Mouse (Mus musculus) lung, embryonic 14.5 days (tissue): Measurements from ENCODE around the gene Kdm5c. TPM values are rescaled to one million over a fixed set of nuclear protein-coding genes. Genes with fewer than 3 reads are reported as not detected.

Experiments used
- ATAC-seq: fragments of 200-750 bp; cut with Nextera tagmentation; 2 replicates; pipeline ENCODE4 v1.8.0; 2017; ENCODE audit warnings: mild to moderate bottlenecking, moderate TSS enrichment, moderate library complexity; ENCODE audit not compliant: insufficient read depth
- DNase-seq: peaks from one replicate; pipeline ENCODE4 v3.0.0-alpha.2; 2015
- H3K27ac ChIP-seq: fragments of 300-500 bp; sonication (generic); 2 replicates; pipeline ENCODE4 v1.5.1; 2014; ENCODE audit warnings: low read depth, mild to moderate bottlenecking, moderate library complexity
- H3K27me3 ChIP-seq: fragments of 300-500 bp; sonication (generic); 2 replicates; pipeline ENCODE4 v1.6.1; 2014; ENCODE audit warnings: low read length, control low read depth; ENCODE audit not compliant: insufficient read depth
- H3K36me3 ChIP-seq: fragments of 300-500 bp; sonication (generic); 2 replicates; pipeline ENCODE4 v1.6.1; 2014; ENCODE audit warnings: control low read depth; ENCODE audit not compliant: insufficient read depth
- H3K4me1 ChIP-seq: fragments of 300-500 bp; sonication (generic); 2 replicates; pipeline ENCODE4 v1.6.1; 2014; ENCODE audit warnings: antibody characterized with exemption, control low read depth; ENCODE audit not compliant: insufficient read depth
- H3K4me2 ChIP-seq: fragments of 300-500 bp; sonication (generic); 2 replicates; pipeline ENCODE4 v1.6.1; 2014; ENCODE audit warnings: mild to moderate bottlenecking
- H3K4me3 ChIP-seq: fragments of 300-500 bp; sonication (generic); 2 replicates; pipeline ENCODE4 v1.5.1; 2014; ENCODE audit warnings: low read depth, low read length
- H3K9ac ChIP-seq: fragments of 300-500 bp; sonication (generic); 2 replicates; pipeline ENCODE4 v1.6.1; 2014
- H3K9me3 ChIP-seq: fragments of 300-500 bp; sonication (generic); 2 replicates; pipeline ENCODE4 v1.6.1; 2016; ENCODE audit warnings: low read depth, low read length, control low read depth
- CTCF ChIP-seq: IDR thresholded peaks from 2 replicates; pipeline ENCODE4 v1.5.1; 2016; ENCODE audit warnings: antibody characterized with exemption, low read depth
- WGBS: fragments of 180-500 bp; shearing (Covaris S2); extraction: QIAGEN DNeasy Blood & Tissue Kit; methylation state at CpG from one replicate; pipeline ENCODE4 v1.1.7; 2014; 5-methylcytosine and 5-hydroxymethylcytosine counted together
- polyA plus RNA-seq: library from polyadenylated mRNA; unstranded; fragments of >200 nt; fragmentation: Nextera tagmentation; extraction: Ambion mirVana; gene quantifications from 2 replicates; pipeline ENCODE4 v1.2.1, GENCODE M21; 2014

Kdm5c gene
- polyA plus RNA-seq, 1 experiment from 2014 or later, result 50.5 TPM

- H3K27me3 ChIP-seq, result no peaks in the 10 kb centered on the region
- no peak for DNase-seq
- no peak for ATAC-seq
- no peak overlapping the region for H3K27ac ChIP-seq
- H3K9ac ChIP-seq, result no peak overlapping the region
- 81% methylated on average over 2 of the region's 2 CpGs for WGBS
- no peak for TF ChIP-seq CTCF
- H3K4me1 ChIP-seq, result no peaks in the 10 kb centered on the region
- no peaks in the 10 kb centered on the region for H3K36me3 ChIP-seq
- no peak overlapping the region for H3K4me2 ChIP-seq
- no peaks in the 10 kb centered on the region for H3K9me3 ChIP-seq
- no peak overlapping the region for H3K4me3 ChIP-seq
These were observed 73.4 kb downstream of the Kdm5c start for GRCm38 (mm10) chrX:152306224-152306623.

- Histone ChIP-seq H3K9me3 (no peaks in the 10 kb centered on the region), H3K4me2 (no peak overlapping the region), H3K27me3 (no peaks in the 10 kb centered on the region), H3K27ac (no peak overlapping the region), H3K4me1 (no peaks in the 10 kb centered on the region), H3K9ac (no peak overlapping the region), H3K36me3 (no peaks in the 10 kb centered on the region), H3K4me3 (no peak overlapping the region)
- ATAC-seq (no peak; the same call in 1 of the 2 replicates), DNase-seq (no peak)
- TF ChIP-seq CTCF, result no peak
These were observed 74.6 kb downstream of the Kdm5c start for GRCm38 (mm10) chrX:152307371-152307770.

GRCm38 (mm10) chrX:152307942-152308341, 75.1 kb downstream of the Kdm5c start:
- 61% methylated on average over 2 of the region's 2 CpGs for WGBS
- no peak overlapping the region for H3K4me2 ChIP-seq
- H3K4me3 ChIP-seq, result no peak overlapping the region
- no peaks in the 10 kb centered on the region for H3K27me3 ChIP-seq
- H3K4me1 ChIP-seq, result no peaks in the 10 kb centered on the region
- DNase-seq (peak; percentile 66), ATAC-seq (no peak; the same call in 1 of the 2 replicates)
- H3K27ac ChIP-seq, result no peak overlapping the region
- peak; percentile 39 for TF ChIP-seq CTCF
- H3K9ac ChIP-seq, result no peak overlapping the region
- H3K36me3 ChIP-seq, result no peaks in the 10 kb centered on the region
- H3K9me3 ChIP-seq, result no peaks in the 10 kb centered on the region

- Histone ChIP-seq H3K9ac (no peak overlapping the region), H3K4me3 (no peak overlapping the region), H3K9me3 (no peaks in the 10 kb centered on the region), H3K4me1 (no peaks in the 10 kb centered on the region), H3K4me2 (no peak overlapping the region), H3K36me3 (0 out of 2 replicates have a peak, but pooled peaks cover 10% of the 10 kb centered on the region), H3K27ac (no peak overlapping the region), H3K27me3 (no peaks in the 10 kb centered on the region)
- TF ChIP-seq CTCF, result no peak
- 70% methylated on average over 4 of the region's 4 CpGs for WGBS
- DNase-seq (no peak), ATAC-seq (no peak)
These were observed 87.7 kb downstream of the Kdm5c start for GRCm38 (mm10) chrX:152320535-152320934.

- no peaks in the 10 kb centered on the region for H3K9me3 ChIP-seq
- H3K4me2 ChIP-seq, result no peak overlapping the region
- WGBS, result 33% methylated on average over 2 of the region's 2 CpGs
- H3K27ac ChIP-seq, result no peak overlapping the region
- ATAC-seq (no peak), DNase-seq (peak; percentile 3)
- TF ChIP-seq CTCF, result no peak
- H3K9ac ChIP-seq, result no peak overlapping the region
- H3K4me3 ChIP-seq, result no peak overlapping the region
- H3K4me1 ChIP-seq, result no peaks in the 10 kb centered on the region
- H3K27me3 ChIP-seq, result no peaks in the 10 kb centered on the region
- H3K36me3 ChIP-seq, result 0 out of 2 replicates have a peak, but pooled peaks cover 10% of the 10 kb centered on the region
These were observed 90.0 kb downstream of the Kdm5c start for GRCm38 (mm10) chrX:152322776-152323175.

GRCm38 (mm10) chrX:152323584-152323983, 90.8 kb downstream of the Kdm5c start:
- ATAC-seq (no peak), DNase-seq (peak; percentile 1)
- Histone ChIP-seq H3K4me2 (no peak overlapping the region), H3K9me3 (no peaks in the 10 kb centered on the region), H3K4me3 (no peak overlapping the region), H3K9ac (no peak overlapping the region), H3K27ac (no peak overlapping the region), H3K27me3 (no peaks in the 10 kb centered on the region), H3K36me3 (0 out of 2 replicates have a peak, but pooled peaks cover 10% of the 10 kb centered on the region), H3K4me1 (no peaks in the 10 kb centered on the region)
- TF ChIP-seq CTCF, result no peak
- 94% methylated on average over 1 of the region's 1 CpGs for WGBS

Other genes starting within 250 kb of the Kdm5c start
- gene Hsd17b10, start 231.2 kb upstream of the Kdm5c start, polyA plus RNA-seq, result 219 and 223 TPM in 2 replicates
- gene Ribc1, start 216.7 kb upstream of the Kdm5c start, polyA plus RNA-seq, result 1.5 and 2.0 TPM in 2 replicates
- gene Smc1a, start 216.6 kb upstream of the Kdm5c start, polyA plus RNA-seq, result 116 and 117 TPM in 2 replicates
- 3.8 and 4.2 TPM in 2 replicates for gene Iqsec2, start 88.8 kb upstream of the Kdm5c start, polyA plus RNA-seq
- gene Kantr, start 94.5 kb downstream of the Kdm5c start, polyA plus RNA-seq, result 13.8 and 14.8 TPM in 2 replicates
- 23.1 and 26.0 TPM in 2 replicates for gene Tspyl2, start 109.4 kb downstream of the Kdm5c start, polyA plus RNA-seq
- 4.5 and 5.4 TPM in 2 replicates for gene Gpr173, start 135.7 kb downstream of the Kdm5c start, polyA plus RNA-seq